Mouse (Mus musculus) C2C12 (cell line): ENCODE results near the gene Nr2c2ap.

ENCODE experiments used
- CEBPB ChIP-seq: IDR thresholded peaks from one replicate; pipeline ENCODE4 v1.6.1; 2011; ENCODE audit warnings: low read depth, mild to moderate bottlenecking, control low read depth, moderate library complexity
- CTCF ChIP-seq: IDR thresholded peaks from one replicate; pipeline ENCODE4 v1.5.1; 2011; ENCODE audit not compliant: control insufficient read depth, insufficient read depth, insufficient read length
- FOSL1 ChIP-seq: IDR thresholded peaks from one replicate; pipeline ENCODE4 v1.8.0; 2011; ENCODE audit warnings: mild to moderate bottlenecking, low read length; ENCODE audit not compliant: poor library complexity, insufficient read depth, severe bottlenecking
- MAX ChIP-seq: IDR thresholded peaks from one replicate; pipeline ENCODE4 v1.6.1; 2011; ENCODE audit warnings: mild to moderate bottlenecking, control low read depth
- MYOD1 ChIP-seq: IDR thresholded peaks from one replicate; pipeline ENCODE4 v1.6.1; 2011; ENCODE audit warnings: low read depth; ENCODE audit not compliant: control insufficient read depth, insufficient read length
- MYOG ChIP-seq: IDR thresholded peaks from one replicate; pipeline ENCODE4 v1.6.1; 2011; ENCODE audit not compliant: control insufficient read depth, insufficient read length; ENCODE audit errors: extremely low read depth
- USF1 ChIP-seq: IDR thresholded peaks from one replicate; pipeline ENCODE4 v1.6.1; 2011; ENCODE audit warnings: low read depth, mild to moderate bottlenecking, control low read depth, moderate library complexity

GRCm38 (mm10) chr8:70174079-70174478, 42.9 kb downstream of the Nr2c2ap start:
- TF ChIP-seq CTCF (no peak), MYOD1 (no peak), USF1 (no peak), MAX (no peak), CEBPB (no peak), MYOG (no peak), FOSL1 (no peak)
